Mouse (Mus musculus) NIH3T3 (cell line): Measurements from ENCODE around the gene Plcd4.
"Not testable (repeated sequence)": the region's sequence is repeated elsewhere in the genome, so short reads cannot be mapped to it uniquely, and the experiment has no call there.

Experiments used
- DNase-seq: peaks from one replicate; pipeline ENCODE4 v3.0.0-alpha.2; 2012; ENCODE audit warnings: low read depth

The Plcd4 gene

DNA sequence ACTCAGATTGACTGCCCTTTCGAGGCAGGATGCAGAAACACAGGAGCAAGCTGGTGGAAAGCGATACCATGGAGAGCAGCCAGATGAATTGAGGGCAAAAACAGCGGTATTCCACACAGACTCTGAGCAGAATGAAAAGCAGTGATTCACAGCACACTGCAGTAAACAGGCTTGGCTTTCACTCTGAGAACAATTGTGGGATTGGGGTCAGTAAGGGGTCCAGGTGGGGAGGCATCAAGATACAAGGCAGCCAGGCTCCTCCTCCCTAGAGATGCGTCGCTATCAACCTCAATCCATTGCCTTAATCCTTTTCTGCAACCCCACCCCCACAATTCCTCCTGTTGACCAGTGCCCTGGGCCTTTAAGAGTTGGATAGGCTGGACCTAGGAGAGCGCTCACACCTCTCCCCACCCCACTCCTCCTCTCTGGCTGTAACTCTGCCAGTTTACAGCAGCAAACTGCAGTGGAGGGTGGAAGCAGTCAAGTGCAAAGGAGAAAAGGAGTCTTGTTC, at the start of gene Plcd4:
Plcd4 (plus strand) TSS at position 438 of the 511 bp plus-strand sequence.
- DNase-seq: peak; percentile 76

DNA sequence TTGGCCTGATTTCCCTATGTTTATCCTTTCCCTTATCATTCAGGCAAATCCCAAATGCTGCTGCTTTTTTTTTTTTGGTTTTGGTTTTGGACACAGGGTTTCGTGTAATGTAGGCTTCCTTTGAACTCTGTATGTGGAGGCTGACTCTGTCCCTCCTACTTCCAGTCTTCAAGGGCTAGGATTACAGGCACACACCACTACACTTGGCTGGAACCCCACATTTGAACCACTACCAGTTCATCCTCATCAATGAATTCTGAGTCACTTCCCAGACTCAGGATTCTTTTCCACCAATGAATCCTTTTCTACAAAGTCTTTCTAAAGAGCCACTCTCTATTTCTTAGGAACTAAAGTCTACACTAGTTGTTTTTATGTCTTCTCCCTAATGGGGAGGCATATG, 41.6 kb upstream of the Plcd4 start:
- DNase-seq: peak; percentile 63

DNA sequence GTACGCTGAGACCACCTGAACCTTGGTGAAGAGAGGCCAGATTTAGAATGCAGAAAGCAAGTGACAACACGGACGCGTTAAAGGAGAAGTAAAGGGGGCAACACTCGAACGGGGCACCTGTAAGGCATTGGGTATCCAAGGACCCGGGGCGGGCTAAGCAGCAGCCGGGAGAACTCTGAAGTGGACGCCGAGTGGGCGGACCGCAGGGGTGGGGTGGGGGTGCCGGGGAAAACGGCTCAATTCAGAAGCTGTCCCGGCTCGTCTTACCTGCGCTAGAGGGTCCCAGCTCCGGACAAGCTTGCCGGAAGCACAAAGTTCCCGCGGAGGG, 37.3 kb upstream of the Plcd4 start:
- DNase-seq: no peak

DNA sequence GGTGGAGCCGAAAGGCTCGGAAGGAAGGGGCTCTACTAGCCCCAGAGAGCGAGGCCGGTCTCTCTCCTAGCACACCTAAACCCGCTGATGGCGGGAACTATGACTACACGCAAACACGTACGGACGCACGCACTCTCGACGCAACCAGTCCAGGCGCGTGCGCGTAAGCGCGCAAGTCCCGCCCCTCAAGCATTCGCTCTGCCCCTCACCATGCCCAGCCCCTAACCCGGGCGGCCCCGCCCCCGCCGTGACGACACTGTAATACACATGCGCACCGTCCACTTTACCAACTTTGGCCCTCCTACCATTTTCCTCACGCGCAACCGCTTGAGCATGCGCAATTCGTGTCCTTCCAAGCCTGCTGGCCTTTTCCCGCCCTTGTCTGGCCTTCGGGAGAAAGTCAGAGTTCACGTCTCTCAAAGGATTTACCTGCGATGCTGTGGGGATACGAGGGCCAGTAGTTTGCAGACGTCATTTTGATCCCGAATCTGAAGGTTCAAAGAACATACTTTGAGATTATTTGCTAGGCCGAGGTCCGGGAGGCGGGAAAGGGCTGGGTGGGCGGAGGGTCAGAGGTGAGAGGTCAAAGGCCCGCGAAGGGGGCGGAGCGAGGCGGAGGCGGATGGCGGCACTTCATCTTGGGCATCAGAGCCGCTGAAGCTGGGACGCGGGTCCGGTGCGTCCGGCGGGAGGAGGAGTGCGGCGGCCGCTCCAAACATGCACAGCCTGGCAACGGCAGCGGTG, 36.8 kb upstream of the Plcd4 start, which contains the start of gene Cnot9:
Cnot9 (plus strand) TSS at position 338 of the 744 bp plus-strand sequence.
- peak; percentile 100 for DNase-seq

DNA sequence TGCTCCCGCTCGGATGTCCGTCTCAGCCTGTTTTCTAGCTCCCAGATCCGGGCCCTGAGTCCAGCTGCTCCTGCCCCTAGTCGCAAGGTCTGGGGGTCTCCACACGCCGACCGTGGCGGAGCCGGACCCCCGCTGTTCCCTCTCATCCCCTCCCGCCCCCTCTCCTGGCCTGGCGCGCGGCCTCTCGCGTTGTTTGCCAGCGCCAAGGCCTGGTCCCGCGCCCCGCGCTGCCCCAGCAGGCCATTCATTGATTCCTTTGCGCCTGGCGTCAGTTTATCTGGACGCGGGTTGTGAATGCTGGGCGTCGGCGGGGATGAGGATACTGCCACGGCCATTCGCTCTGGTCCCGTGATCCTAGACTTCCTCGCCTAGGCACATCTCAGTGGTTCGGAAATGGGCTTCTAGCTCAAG, 36.2 kb upstream of the Plcd4 start:
- DNase-seq: peak; percentile 86

DNA sequence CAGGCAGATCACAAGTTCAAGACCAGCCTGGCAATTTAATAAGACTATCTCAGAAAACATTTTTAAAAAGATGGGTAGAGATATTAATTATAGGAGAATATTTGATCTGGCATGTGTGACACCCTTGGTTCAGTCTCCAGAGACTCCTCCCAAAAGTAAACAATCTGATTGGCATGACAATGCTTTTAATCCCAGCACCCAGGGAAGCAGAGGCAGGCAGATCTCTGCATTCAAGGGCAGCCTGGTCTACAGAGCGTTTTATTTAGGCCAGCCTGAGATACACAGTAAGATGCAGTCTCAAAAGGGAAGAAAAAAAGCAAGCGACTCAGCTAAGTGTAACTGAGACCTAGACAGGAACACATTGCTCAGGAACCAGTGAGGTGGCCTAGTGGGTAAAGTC, 34.9 kb upstream of the Plcd4 start:
- DNase-seq: no peak

DNA sequence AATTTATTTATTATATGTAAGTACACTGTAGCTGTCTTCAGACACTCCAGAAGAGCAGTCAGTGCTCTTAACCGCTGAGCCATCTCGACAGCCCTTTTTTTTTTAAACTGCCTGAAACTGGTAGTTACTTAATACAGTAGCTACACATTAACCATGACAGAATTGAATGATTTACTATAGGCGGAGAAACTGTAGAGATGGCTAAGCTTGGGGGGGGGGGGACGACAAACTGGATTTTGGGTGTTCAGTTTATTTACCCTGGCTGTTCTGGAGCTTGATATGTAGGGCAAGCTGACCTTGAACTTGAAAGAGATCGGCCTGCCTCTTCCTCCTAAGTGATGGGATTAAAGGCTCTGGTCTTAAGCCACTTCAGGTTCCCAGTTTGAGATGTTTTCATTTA, 31.4 kb upstream of the Plcd4 start:
- no peak for DNase-seq

DNA sequence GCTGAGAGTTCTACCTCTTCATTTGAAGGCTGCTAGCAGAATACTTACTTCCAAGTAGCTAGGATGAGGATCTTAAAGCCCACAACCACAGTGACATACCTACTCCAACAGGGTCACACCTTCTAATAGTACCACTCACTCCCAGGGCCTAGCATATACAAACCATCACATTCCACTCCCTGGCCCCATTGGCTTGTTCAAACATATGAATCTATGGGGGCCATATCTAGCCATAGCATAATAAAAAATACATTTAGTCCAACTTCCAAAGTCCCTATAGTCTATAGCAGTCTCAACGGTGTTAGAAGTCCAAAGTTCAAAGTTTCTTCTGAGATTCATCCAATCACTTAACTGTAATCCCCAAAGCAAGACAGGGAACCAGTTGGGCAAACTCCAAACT, 29.7 kb upstream of the Plcd4 start:
- not testable (repeated sequence) for DNase-seq

DNA sequence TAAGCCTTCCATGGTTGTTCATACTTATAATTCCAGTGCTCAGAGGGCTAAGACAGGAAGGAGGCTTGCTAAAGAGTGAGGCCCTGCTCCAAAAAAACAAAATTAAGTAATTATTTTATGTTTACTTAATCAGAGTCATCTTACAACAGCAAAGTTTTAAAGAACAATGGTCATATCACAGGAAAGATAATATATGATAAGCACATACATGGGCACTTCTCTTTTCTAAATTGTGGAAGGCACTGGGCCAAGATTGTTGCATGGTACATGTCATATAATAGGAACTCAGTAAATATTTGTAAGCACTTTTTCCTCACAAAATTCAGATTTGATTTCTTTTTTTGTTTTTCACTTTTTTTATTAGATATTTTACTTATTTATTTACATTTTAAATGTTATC, 22.8 kb upstream of the Plcd4 start:
- no peak for DNase-seq

DNA sequence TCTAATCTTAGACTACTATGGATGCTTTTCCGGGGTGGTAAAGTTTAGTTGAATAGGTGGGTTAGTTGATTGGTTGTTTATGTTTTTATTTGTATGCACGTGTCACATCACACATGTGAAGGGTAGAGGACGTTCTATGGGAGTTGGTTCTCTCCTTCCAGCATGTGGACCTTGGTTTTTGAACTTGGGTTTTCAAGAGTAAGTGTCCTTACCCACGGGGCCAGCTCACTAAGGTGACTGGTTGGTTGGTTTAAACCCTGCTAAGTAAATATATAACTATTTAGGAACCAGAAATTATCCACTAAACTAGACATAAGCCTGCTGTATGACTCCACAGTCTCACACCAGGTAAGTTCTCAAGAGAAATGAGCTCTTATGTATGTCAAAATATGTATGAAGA, 17.9 kb upstream of the Plcd4 start:
- DNase-seq: no peak

DNA sequence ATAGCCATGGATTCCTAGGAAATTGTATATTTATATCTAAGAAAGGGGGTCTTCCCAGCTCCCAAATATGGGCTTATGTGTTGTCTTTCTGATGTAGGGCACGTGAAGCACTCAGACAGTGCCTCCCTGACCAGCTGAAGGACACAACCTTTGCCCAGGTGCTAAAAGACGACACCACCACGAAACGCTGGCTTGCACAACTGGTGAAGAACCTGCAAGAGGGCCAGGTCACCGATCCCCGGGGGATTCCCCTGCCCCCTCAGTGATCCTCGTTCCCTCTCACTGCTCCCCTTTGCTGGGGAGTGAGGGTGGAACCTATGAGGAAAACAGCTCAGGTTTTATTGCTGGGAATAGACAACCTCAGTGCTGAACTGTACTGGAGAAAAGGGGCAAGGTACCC, 14.1 kb upstream of the Plcd4 start:
- no peak for DNase-seq

DNA sequence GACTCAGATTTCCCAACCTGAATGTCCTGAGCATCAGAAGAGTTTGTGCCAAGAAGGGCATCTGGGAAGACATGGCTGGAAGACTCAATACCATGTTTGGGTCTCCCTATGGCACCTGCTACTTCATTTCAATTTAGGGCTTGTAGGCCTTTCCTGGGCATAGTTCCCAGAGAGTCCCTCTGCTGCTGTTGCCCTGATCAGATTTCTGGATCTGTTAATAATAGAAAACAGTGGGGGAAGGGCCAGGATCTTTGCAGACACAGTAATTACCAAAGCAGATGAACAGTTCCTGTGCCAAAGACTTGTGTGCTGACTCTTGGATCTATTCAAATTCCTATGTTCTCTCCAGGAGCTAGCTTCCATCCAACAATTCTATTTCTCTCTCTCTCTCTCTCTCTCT, 4.0 kb upstream of the Plcd4 start:
- DNase-seq: peak; percentile 57

DNA sequence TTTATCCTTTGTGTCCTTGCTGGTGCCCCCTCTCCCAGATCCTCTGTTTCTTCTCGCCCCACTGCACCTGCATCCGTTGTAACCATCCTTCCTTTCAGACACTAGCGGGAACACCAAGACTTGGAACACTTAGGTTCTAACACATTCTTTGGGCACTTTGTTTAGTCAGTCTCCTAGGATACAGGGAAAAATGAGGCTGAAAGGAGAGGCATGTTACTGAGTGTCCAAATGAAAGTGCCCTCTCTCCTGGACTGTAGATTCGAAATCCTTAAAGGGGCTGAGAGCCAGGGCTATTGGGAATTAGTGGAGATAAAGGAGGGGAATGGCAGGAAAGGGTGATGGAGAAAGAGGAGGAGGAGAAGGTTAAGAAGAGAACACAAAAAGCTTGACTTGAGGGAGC, 1.5 kb downstream of the Plcd4 start, which contains the start of gene Usp37:
Usp37 (minus strand) TSS at position 101 of the 400 bp plus-strand sequence.
- no peak for DNase-seq

DNA sequence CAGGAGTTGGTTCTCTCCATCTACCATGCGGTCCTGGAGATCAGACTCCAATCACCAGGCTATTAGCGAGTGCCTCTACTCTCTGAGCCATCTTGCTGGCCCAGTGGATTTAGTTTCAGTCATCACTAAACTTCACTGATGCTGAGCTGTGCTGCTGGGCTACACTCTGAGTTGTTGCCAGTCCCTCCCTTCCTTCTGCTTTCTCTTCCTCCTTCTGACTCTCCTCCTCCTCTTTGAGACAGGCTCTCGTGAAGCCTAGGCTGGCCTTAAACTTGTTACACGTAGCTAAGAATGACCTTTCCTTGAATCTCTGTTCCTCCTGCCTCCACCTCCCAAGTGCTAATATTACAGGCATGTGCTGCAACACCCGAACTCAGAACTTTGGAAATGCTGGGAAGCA, 16.4 kb downstream of the Plcd4 start:
- DNase-seq: no peak

DNA sequence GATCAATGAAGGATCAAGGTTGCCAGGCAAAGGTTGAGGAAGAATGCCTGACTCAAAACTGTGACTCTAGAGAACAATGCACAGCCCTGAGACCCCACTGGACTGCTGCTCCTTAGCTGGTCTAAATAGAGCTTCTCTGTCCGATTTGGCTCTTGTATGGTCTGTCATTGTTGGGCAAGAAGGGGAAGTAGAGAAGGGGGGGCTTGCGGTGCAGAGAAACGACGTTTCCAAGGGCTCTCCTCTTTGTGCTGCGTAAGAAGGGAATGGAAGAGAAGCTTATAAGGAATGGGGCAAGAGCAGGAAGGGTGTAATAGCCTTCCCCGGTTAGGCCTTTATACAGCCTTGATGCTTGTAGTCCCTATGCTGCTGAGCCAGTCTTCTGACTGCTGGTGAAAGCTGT, 23.1 kb downstream of the Plcd4 start:
- no peak for DNase-seq

DNA sequence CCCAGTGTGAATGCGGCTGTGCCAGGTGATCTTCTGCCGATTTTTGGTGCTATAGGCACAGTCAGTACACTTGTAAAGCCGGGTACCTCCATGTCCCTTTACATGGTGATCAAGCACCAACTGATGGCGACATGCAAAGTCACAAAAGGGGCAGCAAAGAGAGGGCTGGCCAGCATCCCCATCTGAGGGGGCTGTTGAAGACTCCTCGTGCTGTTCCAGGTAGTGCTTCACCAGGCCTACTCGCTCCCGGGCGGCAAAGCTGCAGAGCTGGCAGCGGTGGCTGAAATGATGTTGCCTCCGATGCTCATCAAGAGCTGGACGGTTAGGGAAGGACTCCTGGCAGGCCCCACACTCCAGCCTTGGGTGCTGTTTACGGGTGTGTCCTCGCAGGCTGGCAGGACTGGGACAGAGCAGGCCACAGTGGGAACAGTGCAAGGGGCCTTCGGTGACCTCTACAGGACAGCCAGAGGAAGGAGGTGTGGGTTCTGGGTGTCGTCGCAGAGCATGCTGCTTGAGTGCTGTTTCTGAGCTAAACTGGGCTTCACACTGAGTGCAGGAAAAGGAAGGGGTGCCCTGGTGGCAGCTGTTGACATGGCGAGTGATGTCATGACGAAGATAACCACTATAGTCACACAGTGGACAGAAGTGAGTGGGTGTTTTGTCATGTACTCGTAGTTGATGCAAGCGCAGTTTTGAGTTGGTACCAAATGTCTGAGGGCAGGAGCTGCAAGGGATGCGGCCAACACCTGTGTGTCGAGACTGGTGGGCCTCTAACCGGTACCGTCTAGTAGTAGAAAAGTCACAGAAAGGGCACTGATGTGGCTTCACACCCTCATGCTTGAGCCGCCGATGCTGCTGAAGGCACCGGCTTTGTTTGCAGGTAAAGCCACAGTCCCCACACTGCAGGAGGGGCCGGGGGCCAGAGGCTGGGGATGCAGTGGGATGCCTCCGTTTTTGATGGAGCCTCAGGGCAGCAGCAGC, 27.3 kb downstream of the Plcd4 start:
- DNase-seq: no peak

DNA sequence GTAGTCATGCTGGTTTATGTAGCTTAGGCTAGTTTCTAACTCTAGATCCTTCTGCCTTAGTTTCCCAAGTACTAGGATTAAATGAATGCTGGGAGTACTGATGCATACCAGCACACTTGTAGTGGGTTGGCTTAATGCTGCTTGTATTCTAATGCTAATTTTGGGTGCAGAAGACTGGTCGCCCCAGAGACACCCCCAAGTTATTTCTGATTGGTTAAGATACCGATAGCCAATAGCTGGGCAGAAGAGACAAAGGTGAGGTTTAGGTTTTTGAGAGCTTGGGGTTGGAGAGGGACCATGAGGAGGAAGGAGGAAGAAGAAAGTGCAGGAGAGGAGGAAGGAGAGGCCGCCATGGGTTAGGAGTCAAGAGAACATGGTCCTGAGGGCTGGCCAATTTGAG, 39.9 kb downstream of the Plcd4 start:
- no peak for DNase-seq

DNA sequence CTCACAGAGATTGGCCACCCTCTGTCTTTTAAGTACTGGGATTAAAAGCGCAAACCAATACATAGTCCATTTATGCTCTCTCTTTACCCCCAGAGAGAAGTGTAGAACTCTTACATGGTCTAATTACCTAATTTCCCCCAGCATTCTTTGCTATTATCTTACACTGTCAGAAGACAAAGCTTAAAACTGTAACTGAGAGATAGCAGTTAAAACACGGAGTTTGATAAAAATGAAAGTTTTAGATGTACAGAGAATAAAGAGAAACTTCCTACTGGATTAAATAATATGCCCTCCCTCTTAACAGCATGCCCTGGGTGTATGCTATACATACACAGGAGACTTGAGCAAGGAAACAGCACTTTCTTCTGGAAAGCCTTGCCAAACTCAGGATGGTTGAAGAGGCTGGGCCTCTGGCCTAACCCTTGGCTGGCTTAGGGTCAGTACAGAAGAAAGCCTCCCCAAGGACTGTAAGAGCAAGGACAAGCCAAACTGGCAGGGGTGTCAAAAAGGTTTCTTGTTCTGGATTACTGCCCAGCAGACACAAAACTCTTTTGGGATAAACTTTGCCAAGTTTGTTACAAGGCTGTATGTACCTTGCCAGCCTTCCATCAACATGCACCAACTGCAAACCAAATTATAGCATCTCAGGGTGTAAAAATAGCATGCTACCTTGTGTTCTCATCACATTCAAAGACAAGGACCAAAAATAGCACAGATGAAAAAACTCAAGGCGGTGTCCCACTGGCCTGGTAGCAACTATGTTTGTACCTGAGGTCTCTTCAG, 42.1 kb downstream of the Plcd4 start:
- DNase-seq: no peak

DNA sequence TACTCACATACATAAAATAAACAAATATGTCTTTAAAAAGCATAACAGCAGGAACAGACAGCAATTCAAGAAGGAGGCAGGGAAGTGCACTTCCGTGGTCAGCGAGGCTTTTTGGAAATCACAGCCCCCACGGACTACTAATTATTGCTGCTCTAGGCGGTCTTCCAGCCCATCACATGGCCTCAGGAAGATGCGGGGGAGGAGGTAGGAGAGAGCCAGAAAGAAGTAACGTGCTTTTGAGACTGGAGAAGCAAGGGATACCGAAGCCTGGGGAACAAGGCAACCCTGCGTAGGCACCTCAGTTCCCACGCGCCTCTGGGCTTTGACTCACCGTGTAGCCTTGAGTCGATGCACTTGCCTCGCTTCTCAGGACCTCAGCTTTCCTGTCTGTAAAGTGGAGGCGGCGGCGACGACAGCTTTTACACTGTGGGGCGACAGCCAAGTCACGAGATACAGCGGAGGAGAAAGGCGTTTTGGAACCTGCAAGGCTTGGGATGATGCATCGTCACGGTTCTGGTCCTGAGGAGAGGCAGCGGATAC, 44.6 kb downstream of the Plcd4 start:
- DNase-seq: no peak

DNA sequence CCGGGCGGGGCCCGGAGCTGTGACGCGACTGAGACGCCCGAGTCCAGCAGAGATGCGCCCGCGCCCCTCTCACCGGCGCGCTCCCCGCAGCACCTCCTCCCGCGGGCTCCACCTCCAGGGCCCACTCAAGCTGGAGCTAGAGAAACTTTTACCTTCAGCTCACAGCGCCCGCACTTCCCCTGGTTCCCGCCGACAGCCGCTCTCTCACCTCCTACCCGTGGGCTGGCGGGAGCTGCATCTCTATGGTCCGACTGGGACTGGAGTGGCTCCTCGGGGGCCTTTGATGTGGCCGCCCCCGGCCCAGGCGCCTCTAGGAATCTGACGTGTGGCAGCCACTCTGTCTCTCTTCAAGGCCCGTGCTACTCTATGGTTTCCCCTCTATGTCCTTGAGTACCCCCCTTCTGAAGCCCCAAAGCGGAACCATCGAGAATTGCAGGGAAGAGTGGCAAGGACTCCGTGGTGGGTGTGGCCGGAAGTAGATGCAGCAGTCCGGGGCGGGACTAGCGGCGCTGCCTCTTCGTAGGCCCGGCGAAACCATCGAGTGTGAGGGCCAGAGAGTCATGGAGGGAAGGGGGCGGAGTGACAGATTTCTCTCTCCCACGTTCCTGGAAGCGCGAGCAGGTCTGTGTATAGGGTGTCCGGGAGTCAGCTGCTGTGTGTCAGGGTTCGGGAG, 45.2 kb downstream of the Plcd4 start, which contains the start of the genes Zfp142 and Bcs1l:
Zfp142 (minus strand) TSS at position 474 of the 673 bp plus-strand sequence.
Bcs1l (plus strand) TSS at position 517 of the 673 bp plus-strand sequence.
- DNase-seq: peak; percentile 99

DNA sequence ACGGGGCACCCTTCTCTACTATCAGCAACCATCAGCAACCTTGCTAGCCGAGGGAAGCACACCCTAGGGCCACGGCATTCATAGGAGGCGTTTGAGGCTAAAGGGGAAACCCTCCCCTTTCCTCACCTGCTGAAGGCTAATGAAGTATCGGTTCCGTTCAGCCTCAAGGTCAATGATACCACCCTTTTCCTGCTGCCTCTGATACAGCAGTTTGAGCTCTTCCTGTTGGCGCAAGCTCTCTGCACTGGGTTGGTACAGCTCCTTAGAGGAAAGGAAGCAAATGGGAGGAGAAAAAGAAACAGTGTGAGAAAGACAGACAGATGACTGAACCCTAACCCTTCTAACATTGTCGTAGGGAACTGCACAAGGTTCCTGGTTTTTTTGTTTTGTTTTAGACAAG, 51.7 kb downstream of the Plcd4 start:
- DNase-seq: no peak
